Mouse (Mus musculus) megakaryocyte-erythroid progenitor cell, adult 5-6 weeks (primary cell): ENCODE data around the gene Olfr575. TPM values are rescaled to one million over a fixed set of nuclear protein-coding genes. Genes with fewer than 3 reads are reported as not detected.

ENCODE experiments used
- ATAC-seq: replicated peaks from 2 replicates; pipeline ENCODE4 v1.8.0; 2016; ENCODE audit warnings: mild to moderate bottlenecking, inconsistent platforms; ENCODE audit not compliant: severe bottlenecking, poor library complexity, low FRiP score, low TSS enrichment
- total RNA-seq, 2 experiments: library from RNA; stranded (forward) in 1 of 2; stranded (reverse) in 1 of 2; fragments of 200-1000, 215-1000 nt in 1 of 2; fragments of >200 nt in 1 of 2; fragmentation: Nextera tagmentation in 1 of 2; gene quantifications; 2 replicates each; pipeline ENCODE4 v1.2.3; 2014 to 2017

The Olfr575 gene
- not detected in 2 replicates for total RNA-seq (2014; fragmentation: Nextera tagmentation)
- not detected in 2 replicates for total RNA-seq (2017)

GRCm38 (mm10) chr7:102958593-102958992, at the start of gene Olfr575:
Olfr575 (minus strand) TSS chr7:102958775.
- ATAC-seq = no peak

GRCm38 (mm10) chr7:102989224-102989623, 30.6 kb upstream of the Olfr575 start, which contains the start of gene Olfr578:
Olfr578 (minus strand) TSS chr7:102989324.
- no peak for ATAC-seq

DNA sequence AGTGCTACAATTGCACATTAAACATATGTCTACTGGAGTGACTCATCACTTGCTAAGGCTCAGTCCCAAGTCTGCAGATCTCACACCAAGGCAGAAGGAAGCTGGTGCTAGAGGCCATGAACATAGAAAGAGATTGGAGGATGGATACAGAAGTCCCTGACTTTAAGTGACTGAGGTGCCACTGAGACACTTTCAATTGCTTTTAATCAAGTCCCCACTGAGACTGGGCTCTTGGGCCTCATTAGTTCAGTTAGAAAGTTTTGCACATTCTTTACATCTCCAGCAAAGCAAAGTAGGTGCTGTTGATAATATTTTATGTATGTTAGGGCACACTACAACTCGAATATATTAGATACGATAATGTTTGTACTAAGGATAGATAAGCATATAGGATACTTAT, 17.3 kb upstream of the Olfr575 start, which contains the start of gene Olfr577:
TSS of gene Olfr577 (minus strand) at position 101 of the 400 bp plus-strand sequence.
- ATAC-seq = no peak

DNA sequence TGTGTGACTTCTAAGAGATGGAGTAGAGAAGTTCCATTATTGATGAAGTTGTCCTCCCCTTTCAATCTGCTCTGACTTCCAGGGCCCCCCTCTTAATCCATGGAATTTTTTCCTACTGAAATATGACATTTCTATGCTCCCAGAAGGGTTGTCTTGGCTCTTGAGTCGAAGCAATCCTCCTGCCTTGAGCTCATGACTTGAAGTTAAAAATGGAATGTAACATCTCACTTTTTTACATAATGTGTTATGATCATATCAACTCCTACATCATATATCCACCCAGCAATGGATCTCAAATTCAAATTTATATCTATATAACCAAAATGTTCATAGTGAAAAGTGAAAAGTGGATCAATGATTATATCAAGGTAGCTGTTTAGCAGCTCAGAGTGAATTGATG, 15.8 kb upstream of the Olfr575 start:
- no peak for ATAC-seq

- ATAC-seq = no peak
Observed at GRCm38 (mm10) chr7:102962360-102962759, 3.8 kb upstream of the Olfr575 start, which contains the start of gene Olfr576. Olfr576 (plus strand) TSS chr7:102962660.

DNA sequence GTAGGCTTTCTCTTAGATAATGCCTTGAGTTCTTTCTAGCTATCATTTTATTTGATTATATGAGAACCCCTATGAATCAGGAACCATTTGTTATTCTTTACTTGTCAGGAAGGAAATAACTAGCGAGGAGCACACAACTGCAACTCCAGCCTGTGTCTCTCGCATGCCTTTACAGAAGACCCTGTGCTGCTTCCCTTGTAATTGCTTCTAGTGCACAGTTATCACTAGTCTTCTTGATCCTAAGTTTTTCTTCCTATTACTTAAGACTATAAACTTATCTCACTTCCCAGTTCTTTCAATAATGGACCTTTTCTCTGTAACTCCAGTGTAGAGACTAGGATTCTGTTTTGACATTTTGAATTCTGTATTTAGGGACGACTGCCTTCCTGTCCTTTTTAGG, 438 bp downstream of the Olfr575 start:
- no peak for ATAC-seq

GRCm38 (mm10) chr7:102950732-102951131, 7.8 kb downstream of the Olfr575 start:
- ATAC-seq = no peak

DNA sequence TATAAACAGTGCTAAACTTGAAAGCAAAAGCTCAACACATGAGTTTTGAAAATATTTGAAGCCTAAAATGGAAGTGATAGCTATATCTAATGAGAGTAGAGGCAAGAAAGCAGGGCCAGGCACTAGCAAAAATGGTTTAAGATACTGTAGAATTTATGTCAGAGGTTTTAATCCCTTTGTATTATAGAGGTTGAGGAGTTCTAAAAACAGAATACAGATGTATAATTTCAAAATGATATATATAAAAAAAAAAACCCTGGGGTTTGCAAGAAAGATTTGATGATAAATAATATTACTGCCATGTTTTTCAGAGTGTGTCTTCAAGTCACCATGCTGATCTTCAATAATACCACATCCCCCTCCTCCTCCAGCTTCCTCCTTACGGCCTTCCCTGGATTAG, 10.4 kb downstream of the Olfr575 start, which contains the start of gene Olfr574:
TSS of gene Olfr574 (plus strand) at position 301 of the 400 bp plus-strand sequence.
- no peak for ATAC-seq

DNA sequence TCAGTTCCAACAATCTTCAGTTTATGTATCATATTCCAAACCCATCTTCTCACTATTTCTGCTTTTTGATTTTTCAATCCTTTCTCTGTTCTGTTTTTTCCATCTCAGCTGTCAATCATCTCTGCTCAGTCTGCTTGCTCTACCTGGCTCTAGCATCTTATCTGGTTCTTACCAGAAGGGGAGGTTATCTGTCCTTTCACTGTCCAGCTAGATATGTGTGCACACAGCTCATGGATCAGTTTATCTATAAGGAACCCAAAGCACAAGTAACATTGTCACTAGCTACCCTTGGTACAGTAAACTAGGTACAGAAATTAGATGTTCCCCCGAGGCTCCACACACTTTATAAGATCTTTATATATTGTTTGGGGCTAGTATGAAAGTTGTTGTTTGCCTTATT, 15.2 kb downstream of the Olfr575 start:
- ATAC-seq = no peak

DNA sequence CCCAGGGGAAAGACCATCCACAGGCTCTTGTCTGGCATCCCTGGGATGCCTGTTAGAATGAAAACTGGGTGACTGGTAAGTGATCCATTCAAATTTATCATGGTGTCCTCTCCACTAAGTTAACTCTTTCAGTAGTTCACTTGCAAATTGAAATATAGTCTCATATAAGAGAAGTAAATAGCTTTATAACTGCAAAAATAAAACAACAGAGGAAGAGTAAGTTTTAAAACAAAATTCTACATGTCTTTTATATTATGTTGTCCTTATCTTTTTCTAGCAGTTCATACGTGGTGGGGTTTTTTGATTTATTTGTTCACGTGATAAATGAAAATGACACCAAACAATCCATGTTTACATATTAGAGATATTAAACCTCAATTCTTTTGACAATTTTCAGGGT, 16.1 kb downstream of the Olfr575 start, which contains the start of gene Olfr573-ps1:
TSS of gene Olfr573-ps1 (minus strand) at position 101 of the 400 bp plus-strand sequence.
- no peak for ATAC-seq

DNA sequence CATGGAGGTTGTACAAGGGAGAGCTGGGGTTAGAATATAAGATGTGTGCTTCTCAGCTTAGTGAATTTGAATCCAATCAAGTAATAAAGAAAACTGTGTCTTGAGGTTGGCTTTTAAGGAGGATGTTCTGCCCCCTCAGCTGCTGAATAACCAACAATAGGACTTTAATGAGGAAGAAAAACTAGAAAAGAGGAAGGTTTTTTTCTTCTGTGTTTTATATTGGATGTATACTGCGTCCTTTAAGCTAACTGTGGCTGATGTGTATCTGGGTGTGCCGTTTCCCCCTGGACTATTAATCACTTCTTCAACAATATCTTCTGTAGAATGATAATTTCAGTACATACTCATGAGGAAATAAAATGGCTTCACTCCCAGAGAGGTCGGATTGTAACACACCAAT, 31.5 kb downstream of the Olfr575 start:
- ATAC-seq = no peak

DNA sequence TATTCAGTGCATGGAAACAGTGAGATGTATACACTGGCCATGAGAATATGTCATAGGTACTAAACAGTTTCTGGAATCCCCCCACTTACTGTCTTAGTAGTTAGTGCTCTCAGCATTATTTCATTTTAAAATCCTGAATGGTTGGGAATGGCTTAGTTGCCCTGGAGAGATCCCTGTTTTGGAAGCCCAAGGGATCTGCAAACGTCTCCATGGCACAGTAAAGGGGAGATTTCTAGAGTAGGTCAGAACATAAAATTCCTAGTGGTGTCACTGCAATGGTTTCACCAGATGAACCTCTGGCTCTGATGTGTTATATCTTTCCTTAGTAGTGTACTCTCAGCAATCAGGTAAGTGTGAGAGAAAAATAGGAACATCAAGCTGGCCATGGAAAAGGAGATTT, 34.5 kb downstream of the Olfr575 start, which contains the start of gene Olfr572:
TSS of gene Olfr572 (plus strand) at position 301 of the 400 bp plus-strand sequence.
- no peak for ATAC-seq

- peak; percentile 91 for ATAC-seq
Observed at GRCm38 (mm10) chr7:102919632-102920031, 38.9 kb downstream of the Olfr575 start.

DNA sequence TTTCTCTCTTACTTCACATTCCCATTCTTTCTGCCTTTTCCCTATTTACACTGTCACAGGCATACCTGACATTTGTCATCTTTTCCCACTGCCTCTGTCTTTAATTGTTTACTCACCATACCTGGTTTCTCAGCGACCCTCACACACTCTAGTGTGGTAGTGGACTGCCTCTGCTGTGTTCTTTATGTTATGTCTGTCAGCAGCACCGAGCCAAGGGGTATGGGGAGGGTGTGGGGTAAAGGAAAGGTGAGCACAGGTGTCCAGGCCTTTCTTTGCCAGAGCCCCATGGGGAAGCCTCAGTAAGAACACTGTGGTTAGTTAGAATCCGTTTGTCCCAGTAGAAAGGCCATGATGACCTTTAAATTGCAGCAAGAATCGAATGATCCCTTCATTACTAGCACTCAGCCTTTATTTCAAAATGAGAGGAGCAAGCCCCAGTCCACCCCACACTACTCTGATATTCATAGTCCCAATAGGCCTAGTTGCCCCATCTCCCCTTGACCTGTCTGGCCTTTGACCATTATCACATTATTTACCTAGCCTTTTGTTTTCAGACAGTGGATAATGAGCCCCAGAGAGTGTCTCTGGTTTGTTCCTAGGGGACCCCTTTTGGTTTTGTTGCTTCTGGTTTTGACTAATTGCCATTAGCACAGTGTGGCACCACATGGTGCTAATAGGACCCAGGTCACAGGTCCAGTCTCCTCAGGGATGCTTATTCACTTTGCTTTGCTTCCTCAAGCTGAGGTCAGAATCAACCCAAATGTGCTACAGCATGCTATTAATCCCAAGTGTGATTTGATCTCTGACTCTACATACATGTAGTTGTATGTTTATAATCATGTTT, 41.3 kb downstream of the Olfr575 start, which contains the start of gene Olfr571:
TSS of gene Olfr571 (minus strand) at position 505 of the 844 bp plus-strand sequence.
- ATAC-seq = no peak

- no peak for ATAC-seq
Observed at GRCm38 (mm10) chr7:102916405-102916804, 42.2 kb downstream of the Olfr575 start.

- ATAC-seq = no peak
Observed at GRCm38 (mm10) chr7:102915261-102915660, 43.3 kb downstream of the Olfr575 start.

Other genes with a start within 250 kb of the Olfr575 start
- not detected in 2 replicates for gene Olfr33, start 239.7 kb downstream of the Olfr575 start, total RNA-seq (2014; fragmentation: Nextera tagmentation)
- gene Olfr33, start 239.7 kb downstream of the Olfr575 start, total RNA-seq (2017) = not detected in 2 replicates
- gene Olfr559, start 231.3 kb downstream of the Olfr575 start, total RNA-seq (2014; fragmentation: Nextera tagmentation) = not detected in 2 replicates
- not detected in 2 replicates for gene Olfr559, start 231.3 kb downstream of the Olfr575 start, total RNA-seq (2017)
- not detected in 2 replicates for gene Olfr560, start 199.4 kb downstream of the Olfr575 start, total RNA-seq (2014; fragmentation: Nextera tagmentation)
- gene Olfr560, start 199.4 kb downstream of the Olfr575 start, total RNA-seq (2017) = not detected in 2 replicates
- gene Olfr78, start 199.3 kb downstream of the Olfr575 start, total RNA-seq (2014; fragmentation: Nextera tagmentation) = not detected in 2 replicates
- gene Olfr78, start 199.3 kb downstream of the Olfr575 start, total RNA-seq (2017) = not detected in 2 replicates
- gene Olfr561, start 187.6 kb downstream of the Olfr575 start, total RNA-seq (2014; fragmentation: Nextera tagmentation) = not detected in 2 replicates
- gene Olfr561, start 187.6 kb downstream of the Olfr575 start, total RNA-seq (2017) = not detected in 2 replicates
- not detected in 2 replicates for gene Olfr564, start 155.3 kb downstream of the Olfr575 start, total RNA-seq (2014; fragmentation: Nextera tagmentation)
- gene Olfr564, start 155.3 kb downstream of the Olfr575 start, total RNA-seq (2017) = not detected in 2 replicates
- not detected in 2 replicates for gene Olfr566, start 100.0 kb downstream of the Olfr575 start, total RNA-seq (2014; fragmentation: Nextera tagmentation)
- not detected in 2 replicates for gene Olfr566, start 100.0 kb downstream of the Olfr575 start, total RNA-seq (2017)
- gene Olfr568, start 81.7 kb downstream of the Olfr575 start, total RNA-seq (2014; fragmentation: Nextera tagmentation) = not detected in 2 replicates
- gene Olfr568, start 81.7 kb downstream of the Olfr575 start, total RNA-seq (2017) = not detected in 2 replicates
- not detected in 2 replicates for gene Olfr569, start 67.9 kb downstream of the Olfr575 start, total RNA-seq (2014; fragmentation: Nextera tagmentation)
- gene Olfr569, start 67.9 kb downstream of the Olfr575 start, total RNA-seq (2017) = not detected in 2 replicates
- not detected in 2 replicates for gene Olfr570, start 64.2 kb downstream of the Olfr575 start, total RNA-seq (2014; fragmentation: Nextera tagmentation)
- gene Olfr570, start 64.2 kb downstream of the Olfr575 start, total RNA-seq (2017) = not detected in 2 replicates
- not detected in 2 replicates for gene Olfr571, start 41.2 kb downstream of the Olfr575 start, total RNA-seq (2014; fragmentation: Nextera tagmentation)
- not detected in 2 replicates for gene Olfr571, start 41.2 kb downstream of the Olfr575 start, total RNA-seq (2017)
- gene Olfr572, start 34.4 kb downstream of the Olfr575 start, total RNA-seq (2014; fragmentation: Nextera tagmentation) = not detected in 2 replicates
- gene Olfr572, start 34.4 kb downstream of the Olfr575 start, total RNA-seq (2017) = not detected in 2 replicates
- not detected in 2 replicates for gene Olfr573-ps1, start 16.2 kb downstream of the Olfr575 start, total RNA-seq (2014; fragmentation: Nextera tagmentation)
- not detected in 2 replicates for gene Olfr573-ps1, start 16.2 kb downstream of the Olfr575 start, total RNA-seq (2017)
- not detected in 2 replicates for gene Olfr574, start 10.3 kb downstream of the Olfr575 start, total RNA-seq (2014; fragmentation: Nextera tagmentation)
- not detected in 2 replicates for gene Olfr574, start 10.3 kb downstream of the Olfr575 start, total RNA-seq (2017)
- not detected in 2 replicates for gene Olfr576, start 3.9 kb upstream of the Olfr575 start, total RNA-seq (2014; fragmentation: Nextera tagmentation)
- not detected in 2 replicates for gene Olfr576, start 3.9 kb upstream of the Olfr575 start, total RNA-seq (2017)
- gene Olfr577, start 17.2 kb upstream of the Olfr575 start, total RNA-seq (2014; fragmentation: Nextera tagmentation) = not detected in 2 replicates
- gene Olfr577, start 17.2 kb upstream of the Olfr575 start, total RNA-seq (2017) = not detected in 2 replicates
- gene Olfr578, start 30.5 kb upstream of the Olfr575 start, total RNA-seq (2014; fragmentation: Nextera tagmentation) = not detected in 2 replicates
- gene Olfr578, start 30.5 kb upstream of the Olfr575 start, total RNA-seq (2017) = not detected in 2 replicates
- gene Olfr582, start 79.2 kb upstream of the Olfr575 start, total RNA-seq (2014; fragmentation: Nextera tagmentation) = not detected in 2 replicates
- not detected in 2 replicates for gene Olfr582, start 79.2 kb upstream of the Olfr575 start, total RNA-seq (2017)
- gene Olfr583, start 92.5 kb upstream of the Olfr575 start, total RNA-seq (2014; fragmentation: Nextera tagmentation) = not detected in 2 replicates
- not detected in 2 replicates for gene Olfr583, start 92.5 kb upstream of the Olfr575 start, total RNA-seq (2017)
- gene Olfr584, start 123.1 kb upstream of the Olfr575 start, total RNA-seq (2014; fragmentation: Nextera tagmentation) = not detected in 2 replicates
- not detected in 2 replicates for gene Olfr584, start 123.1 kb upstream of the Olfr575 start, total RNA-seq (2017)
- not detected in 2 replicates for gene Olfr585, start 138.9 kb upstream of the Olfr575 start, total RNA-seq (2014; fragmentation: Nextera tagmentation)
- gene Olfr585, start 138.9 kb upstream of the Olfr575 start, total RNA-seq (2017) = not detected in 2 replicates
- gene Olfr586, start 166.9 kb upstream of the Olfr575 start, total RNA-seq (2014; fragmentation: Nextera tagmentation) = not detected in 2 replicates
- gene Olfr586, start 166.9 kb upstream of the Olfr575 start, total RNA-seq (2017) = not detected in 2 replicates
- not detected in 2 replicates for gene Olfr588-ps1, start 182.1 kb upstream of the Olfr575 start, total RNA-seq (2014; fragmentation: Nextera tagmentation)
- gene Olfr588-ps1, start 182.1 kb upstream of the Olfr575 start, total RNA-seq (2017) = not detected in 2 replicates
- not detected in 2 replicates for gene Olfr589, start 197.6 kb upstream of the Olfr575 start, total RNA-seq (2014; fragmentation: Nextera tagmentation)
- gene Olfr589, start 197.6 kb upstream of the Olfr575 start, total RNA-seq (2017) = not detected in 2 replicates
- not detected in 2 replicates for gene Olfr591, start 219.6 kb upstream of the Olfr575 start, total RNA-seq (2014; fragmentation: Nextera tagmentation)
- gene Olfr591, start 219.6 kb upstream of the Olfr575 start, total RNA-seq (2017) = not detected in 2 replicates
- not detected in 2 replicates for gene Olfr592, start 226.0 kb upstream of the Olfr575 start, total RNA-seq (2014; fragmentation: Nextera tagmentation)
- gene Olfr592, start 226.0 kb upstream of the Olfr575 start, total RNA-seq (2017) = not detected in 2 replicates